Mouse (Mus musculus): ENCODE measurements at regions not wholly inside any gene's neighbourhood (a gene's known extent, or its start where the extent isn't known, plus 50 kb on each side); places are given as distances from the start of the nearest gene placed in this dataset.

- TF ChIP-seq EP300 (IDR thresholded peaks at IDR 0.05; ENCODE audit: low read depth) (no peak), CTCF (IDR thresholded peaks at IDR 0.05; ENCODE audit: low read depth) (no peak)
Observed at GRCm38 (mm10) chr10:26695212-26695933, 57.8 kb upstream of the Arhgap18 start.
